Mouse (Mus musculus): ENCODE data around the gene Zfp1.

The Zfp1 gene

GRCm38 (mm10) chr8:111713291-111713690, 70.1 kb downstream of the Zfp1 start:
- DNase-seq (ENCODE audit: low spot score in 2 of 2) = no peak

DNA sequence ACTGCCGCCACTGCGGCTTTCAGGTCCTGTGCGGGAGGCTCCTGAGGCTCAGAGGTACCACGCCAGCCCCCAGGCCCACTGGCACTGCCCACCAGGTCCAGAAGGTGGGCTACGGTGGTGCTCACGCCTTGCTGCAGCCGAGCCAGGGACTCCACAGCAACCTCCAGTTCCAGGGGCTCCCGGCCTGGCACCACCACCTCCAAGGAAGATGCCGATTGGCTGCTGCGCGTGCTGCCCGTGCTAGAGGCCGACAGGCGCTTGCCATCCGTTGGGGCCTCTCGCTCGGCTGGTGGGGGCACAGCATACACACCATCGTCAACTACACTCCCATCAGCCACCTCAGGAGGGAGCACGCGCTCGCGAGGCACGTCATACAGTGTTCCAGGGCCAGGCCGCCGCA, 70.6 kb downstream of the Zfp1 start:
- no peak for DNase-seq (ENCODE audit: low spot score in 2 of 2)

- DNase-seq (ENCODE audit: low spot score in 2 of 2) = no peak
Observed at GRCm38 (mm10) chr8:111714295-111714694, 71.1 kb downstream of the Zfp1 start.

GRCm38 (mm10) chr8:111715514-111715913, 72.3 kb downstream of the Zfp1 start:
- DNase-seq (ENCODE audit: low spot score in 2 of 2) = no peak

- peak in 1 of 2 experiments; percentile 50 for DNase-seq (ENCODE audit: low spot score in 2 of 2)
Observed at GRCm38 (mm10) chr8:111716603-111717487, 73.6 kb downstream of the Zfp1 start.

- DNase-seq (ENCODE audit: low spot score in 2 of 2) = no peak
Observed at GRCm38 (mm10) chr8:111717488-111717792, 74.2 kb downstream of the Zfp1 start.

DNA sequence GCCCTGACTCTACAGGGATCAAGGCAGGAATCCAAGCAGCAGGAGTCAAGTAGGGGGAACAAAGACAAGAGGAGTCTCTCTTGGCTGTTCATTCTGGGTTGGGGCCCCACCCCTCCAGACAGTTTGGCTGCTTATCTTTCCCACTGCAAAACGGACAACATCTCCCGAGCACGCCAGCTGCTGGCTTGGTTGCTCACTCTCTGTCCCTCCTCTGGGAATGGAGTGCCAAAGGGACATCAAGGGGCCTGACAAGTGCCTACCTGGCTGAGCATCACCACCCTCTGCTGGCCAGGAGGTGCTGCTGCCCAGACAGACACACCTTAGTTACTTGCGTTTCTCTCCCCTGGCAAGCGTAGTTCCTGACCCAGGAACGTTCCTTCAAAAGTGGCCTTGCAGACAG, 74.7 kb downstream of the Zfp1 start:
- DNase-seq (ENCODE audit: low spot score in 2 of 2) = no peak

- DNase-seq (ENCODE audit: low spot score in 2 of 2) = no peak
Observed at GRCm38 (mm10) chr8:111718937-111719336, 75.7 kb downstream of the Zfp1 start.

DNA sequence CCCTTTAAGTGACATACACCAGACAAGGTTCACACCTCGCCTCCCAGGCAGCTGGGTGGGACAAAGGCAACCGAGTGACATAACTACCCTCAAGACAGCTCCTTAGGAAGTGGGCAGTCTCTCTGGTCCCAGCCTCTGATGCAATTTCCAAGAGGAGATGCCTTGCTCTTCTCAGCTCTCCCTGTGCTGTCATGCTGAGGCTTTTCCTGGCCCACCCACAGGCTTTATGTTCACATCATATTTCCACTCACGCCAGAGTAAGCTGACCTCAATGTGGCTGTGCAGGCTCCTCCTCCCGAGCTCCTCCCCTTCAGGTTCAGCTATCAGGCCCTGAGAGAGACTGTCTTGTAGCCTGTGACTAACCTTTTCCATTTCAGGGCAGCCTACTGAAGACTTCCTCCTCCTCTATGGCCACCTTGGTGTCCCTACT, 76.9 kb downstream of the Zfp1 start:
- DNase-seq (ENCODE audit: low spot score in 2 of 2) = no peak

Data from frontal cortex, postnatal 25 days (tissue).